Mouse (Mus musculus) C2C12 (cell line): ENCODE data around the gene Tnks1bp1.

Experiments
- CTCF ChIP-seq: IDR thresholded peaks from one replicate; pipeline ENCODE4 v1.5.1; 2011; ENCODE audit not compliant: control insufficient read depth, insufficient read depth, insufficient read length
- MAX ChIP-seq: IDR thresholded peaks from one replicate; pipeline ENCODE4 v1.6.1; 2011; ENCODE audit warnings: mild to moderate bottlenecking, control low read depth
- MYOD1 ChIP-seq: IDR thresholded peaks from one replicate; pipeline ENCODE4 v1.6.1; 2011; ENCODE audit warnings: low read depth; ENCODE audit not compliant: control insufficient read depth, insufficient read length
- MYOG ChIP-seq: IDR thresholded peaks from one replicate; pipeline ENCODE4 v1.6.1; 2011; ENCODE audit not compliant: control insufficient read depth, insufficient read length; ENCODE audit errors: extremely low read depth
- USF1 ChIP-seq: IDR thresholded peaks from one replicate; pipeline ENCODE4 v1.6.1; 2011; ENCODE audit warnings: low read depth, mild to moderate bottlenecking, control low read depth, moderate library complexity

GRCm38 (mm10) chr2:85056711-85057110 is 8.9 kb downstream of the Tnks1bp1 start:
- no peak for TF ChIP-seq MYOG
- TF ChIP-seq CTCF, result no peak
- no peak for TF ChIP-seq USF1
- TF ChIP-seq MYOD1, result no peak
- no peak for TF ChIP-seq MAX
